In genomic region chr17:35236390-35236746, GRCm38 (mm10) we compare ENCODE assay signal across 8 mouse cellular contexts. TPM values are rescaled to one million over a fixed set of nuclear protein-coding genes. Genes with fewer than 3 reads are reported as not detected.
DNase-seq lines count a peak whose midpoint lies in the region; ATAC-seq lines count a peak whose summit lies in the region.

No protein-coding gene starts in this region.

- H3K36me3 ChIP-seq in hindbrain, embryonic 14.5 days (replicated peaks; ENCODE audit: control insufficient read depth, insufficient read depth), result peaks cover 7% of the 10 kb centered on the region; the same call in 1 of the 2 replicates

- peak overlapping the region; percentile 63 for H3K9ac ChIP-seq in hindbrain, embryonic 14.5 days

- peak overlapping the region; percentile 90 for H3K27ac ChIP-seq in hindbrain, embryonic 14.5 days

- DNase-seq in T-cell, adult 2 months (ENCODE audit: low spot score), result peak; percentile 95
- DNase-seq in cerebellum, postnatal 25 days, result peak; percentile 100
- DNase-seq in frontal cortex, postnatal 25 days (ENCODE audit: low spot score in 2 of 2), result peak; percentile 100
- peak; percentile 97 for DNase-seq in hindbrain, embryonic 14.5 days (ENCODE audit: low spot score)
- DNase-seq in layer of hippocampus, postnatal 25 days (ENCODE audit: extremely low spot score in 1 of 2, low spot score in 1 of 2), result peak; percentile 100
- DNase-seq in lung, postnatal 14 days, result peak; percentile 99
- DNase-seq in ovary, postnatal 36 days (ENCODE audit: low spot score), result peak; percentile 95
- peak; percentile 99 for DNase-seq in thymus, postnatal 14 days

- H3K4me2 ChIP-seq in hindbrain, embryonic 14.5 days (replicated peaks), result peak overlapping the region; percentile 61

- ATAC-seq in hindbrain, embryonic 14.5 days (ENCODE audit: low FRiP score), result peak; percentile 85

- H3K9me3 ChIP-seq in hindbrain, embryonic 14.5 days (ENCODE audit: control insufficient read depth, low read length), result no peaks in the 10 kb centered on the region

- peak overlapping the region; percentile 38 for H3K4me3 ChIP-seq in hindbrain, embryonic 14.5 days (replicated peaks; ENCODE audit: low read length)

- no peaks in the 10 kb centered on the region for H3K27me3 ChIP-seq in hindbrain, embryonic 14.5 days (ENCODE audit: control insufficient read depth, insufficient read depth, low read length)

- peaks cover 25% of the 10 kb centered on the region for H3K4me1 ChIP-seq in hindbrain, embryonic 14.5 days (replicated peaks; ENCODE audit: control insufficient read depth, insufficient read depth, low read length)

- 0% methylated on average over 18 of the region's 18 CpGs for WGBS in hindbrain, embryonic 14.5 days

RNA-seq across cellular contexts. Expression of gene Nfkbil1, which starts 0.8 kb away (rescaled TPM):
- 3.5 and 3.8 TPM in 2 replicates for polyA plus RNA-seq in hindbrain, embryonic 14.5 days (2014; fragmentation: Nextera tagmentation; extraction: Ambion mirVana)
- total RNA-seq in layer of hippocampus, postnatal 25 days (2021), result 10 to 100 TPM; 13.7 to 14.8 TPM

RNA-seq across cellular contexts. Expression of gene Atp6v1g2, which starts 2.9 kb away (rescaled TPM):
- 122 and 138 TPM in 2 replicates for polyA plus RNA-seq in hindbrain, embryonic 14.5 days (2014; fragmentation: Nextera tagmentation; extraction: Ambion mirVana)
- 100 to 1,000 TPM; 607 to 639 TPM for total RNA-seq in layer of hippocampus, postnatal 25 days (2021)

RNA-seq across cellular contexts. Expression of gene Ddx39b, which starts 5.2 kb away (rescaled TPM):
- polyA plus RNA-seq in hindbrain, embryonic 14.5 days (2014; fragmentation: Nextera tagmentation; extraction: Ambion mirVana), result 341 and 346 TPM in 2 replicates
- 100 to 1,000 TPM; 213 to 229 TPM for total RNA-seq in layer of hippocampus, postnatal 25 days (2021)

RNA-seq across cellular contexts. Expression of gene Gm16181, which starts 15.7 kb away (rescaled TPM):
- not detected in 2 replicates for polyA plus RNA-seq in hindbrain, embryonic 14.5 days (2014; fragmentation: Nextera tagmentation; extraction: Ambion mirVana)
- not detected for total RNA-seq in layer of hippocampus, postnatal 25 days (2021)

RNA-seq across cellular contexts. Expression of gene H2-D1, which starts 26.2 kb away (rescaled TPM):
- polyA plus RNA-seq in hindbrain, embryonic 14.5 days (2014; fragmentation: Nextera tagmentation; extraction: Ambion mirVana), result 95.5 and 98.1 TPM in 2 replicates
- total RNA-seq in layer of hippocampus, postnatal 25 days (2021), result 10 to 100 TPM; 14.6 to 15.9 TPM

Comparison
In these comparisons a context has a peak if more than half of its experiments do, and no peak if none do; other contexts are left out.
1. Peak in every context shown above with its lines: DNase-seq, ATAC-seq, H3K4me3 ChIP-seq and H3K27ac ChIP-seq.